Mouse (Mus musculus): Measurements from ENCODE around the gene Cep97.
A peak's percentile ranks its signal among the peaks of the same experiment; 100 is the strongest.
"Not testable (repeated sequence)": the region's sequence is repeated elsewhere in the genome, so short reads cannot be mapped to it uniquely, and the experiment has no call there.

The Cep97 gene

DNA sequence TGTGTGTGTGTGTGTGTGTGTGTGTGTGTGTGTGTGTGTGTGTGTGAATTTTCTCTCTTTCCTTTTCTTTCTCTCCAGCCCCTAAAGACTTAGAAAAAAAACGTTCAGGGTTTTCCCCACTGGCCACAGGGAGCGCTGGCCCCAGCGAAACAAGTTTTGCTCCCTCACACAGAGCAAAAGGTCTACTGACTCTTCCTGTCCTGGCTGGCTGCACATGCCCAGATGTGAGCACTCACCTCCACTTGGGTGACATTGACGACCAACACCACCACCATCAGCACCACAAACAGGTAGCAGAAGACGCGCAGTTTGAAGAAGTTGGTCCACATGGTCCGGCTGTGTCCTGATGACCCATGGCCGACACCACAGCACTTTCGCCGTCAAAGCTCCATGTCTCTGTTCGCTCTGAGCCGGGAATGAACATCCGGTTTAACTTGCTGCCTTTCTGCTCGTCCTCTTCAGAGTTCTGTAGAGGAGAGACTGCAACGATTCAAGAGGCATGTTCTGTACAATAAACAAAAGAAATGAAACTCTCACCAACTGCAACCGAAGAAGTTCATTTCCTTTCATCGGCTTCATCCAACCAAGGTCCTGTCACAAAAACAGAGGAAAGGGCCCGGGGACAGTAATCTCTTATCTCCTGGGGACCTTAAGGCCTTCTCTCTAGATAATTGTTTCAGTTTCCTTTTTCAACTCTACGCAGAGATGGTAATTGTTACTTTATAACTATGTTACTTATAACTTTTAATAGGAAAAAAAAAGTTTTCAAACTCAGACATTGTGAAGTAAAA, 44.1 kb downstream of the Cep97 start:
- DNase-seq (ENCODE audit: inconsistent ontology term) = no peak

DNA sequence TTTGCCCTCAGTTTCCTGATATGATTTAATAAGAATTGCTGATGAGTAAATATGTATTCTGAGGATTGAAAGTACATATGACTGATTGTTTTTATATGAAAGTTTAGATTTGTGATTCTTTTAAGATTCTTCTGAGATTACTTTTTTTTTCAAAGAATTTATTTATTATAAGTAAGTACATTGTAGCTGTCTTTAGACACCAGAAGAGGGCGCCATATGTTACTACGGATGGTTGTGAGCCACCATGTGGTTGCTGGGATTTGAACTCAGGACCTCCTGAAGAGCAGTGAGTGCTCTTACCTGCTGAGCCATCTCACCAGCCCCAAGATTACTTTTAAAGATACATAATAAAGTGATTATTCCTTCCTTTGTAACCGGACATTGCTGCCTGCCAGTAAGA, 45.2 kb downstream of the Cep97 start:
- no peak for DNase-seq (ENCODE audit: inconsistent ontology term)

DNA sequence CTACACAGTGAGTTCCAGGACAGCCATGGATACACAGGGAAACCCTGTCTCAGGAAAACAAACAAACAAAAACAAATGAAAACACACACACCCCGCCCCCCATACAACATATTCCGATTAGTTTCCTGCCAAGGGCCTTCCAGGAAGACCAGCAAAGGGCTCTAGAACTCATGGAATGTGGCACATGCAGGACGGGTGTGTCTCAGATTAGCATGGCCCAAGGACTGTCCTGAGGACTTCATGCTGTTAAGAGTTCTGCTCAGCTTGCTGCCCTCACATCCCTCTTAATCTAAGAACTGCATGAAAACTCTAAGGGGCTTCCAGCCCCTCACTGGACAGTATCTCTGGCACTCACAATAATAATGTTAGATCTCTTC, 46.1 kb downstream of the Cep97 start:
- DNase-seq (ENCODE audit: inconsistent ontology term) = peak; percentile 30

DNA sequence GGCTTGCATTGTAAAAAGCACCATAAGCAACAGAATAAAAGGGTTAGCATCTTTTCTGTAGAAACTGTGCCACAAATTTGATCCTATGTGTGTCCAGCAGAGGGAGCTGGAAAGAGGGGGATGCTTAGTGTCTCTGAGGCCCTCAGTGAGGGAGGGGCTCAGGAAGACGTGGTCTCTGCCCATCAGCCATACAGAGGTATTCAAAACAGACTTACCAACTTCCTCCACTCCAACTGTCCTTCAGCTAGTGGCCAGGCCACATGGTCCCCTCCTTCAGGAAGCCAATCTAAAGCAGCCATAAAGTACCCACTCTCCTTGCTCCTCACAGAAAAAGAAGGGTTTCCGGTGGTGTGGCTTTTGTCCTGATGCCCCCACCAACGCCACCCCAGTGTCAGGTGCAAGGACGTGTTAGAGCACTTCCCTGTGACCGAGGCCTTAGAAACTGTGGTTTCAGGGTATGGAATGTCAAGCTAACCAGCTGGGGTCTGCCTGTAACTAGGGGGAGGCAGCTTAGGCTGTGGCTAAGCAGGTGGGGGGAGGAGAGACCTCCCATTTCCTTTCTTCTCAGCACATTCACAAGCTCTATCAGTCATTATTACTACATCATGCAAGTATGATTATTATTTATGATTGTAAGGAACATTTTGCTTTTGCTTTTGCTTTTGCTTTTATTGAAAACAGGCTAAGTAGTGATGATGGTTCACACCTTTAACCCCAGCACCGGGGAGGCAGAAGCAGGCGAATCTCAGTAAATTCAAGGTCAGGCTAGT, 46.7 kb downstream of the Cep97 start:
- DNase-seq (ENCODE audit: inconsistent ontology term) = no peak

DNA sequence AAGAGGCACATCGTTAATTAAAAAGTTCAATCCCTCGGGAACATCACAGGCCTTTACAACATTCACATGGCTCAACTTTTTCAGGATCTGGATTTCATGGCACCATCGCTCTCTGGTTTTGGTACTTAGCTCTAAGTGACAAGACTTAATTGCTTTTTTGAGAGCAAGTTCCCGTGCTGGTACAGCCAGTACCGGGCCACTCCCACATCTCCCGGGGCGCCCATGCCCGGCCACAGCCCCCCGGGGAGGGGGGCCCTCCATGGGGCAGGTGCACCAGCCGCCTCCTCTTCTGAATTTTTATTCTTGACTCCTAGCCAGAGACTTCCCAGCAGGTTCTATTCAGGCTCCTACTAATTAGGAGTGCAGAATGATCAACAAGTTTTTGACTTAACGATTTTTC, 50.4 kb downstream of the Cep97 start:
- peak; percentile 73 for DNase-seq (ENCODE audit: inconsistent ontology term)

DNA sequence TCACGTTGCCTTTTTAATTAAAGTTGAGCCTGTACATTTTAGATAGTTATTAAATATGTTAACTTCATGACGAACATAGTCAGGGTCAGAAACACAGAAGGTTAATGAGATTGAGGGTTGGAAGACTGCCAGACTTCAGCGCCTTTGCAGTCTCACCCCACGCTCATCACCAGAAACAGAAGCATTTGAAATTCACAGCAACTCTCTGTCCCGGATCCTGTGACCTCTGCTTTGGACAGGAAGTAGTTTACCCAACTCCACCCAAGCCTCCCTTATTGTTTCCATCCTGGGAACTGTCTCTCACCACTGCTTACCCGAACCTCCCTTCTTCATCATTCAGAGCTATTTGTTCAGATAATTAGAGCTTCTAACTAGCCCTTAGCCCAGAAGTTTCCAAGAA, 58.6 kb downstream of the Cep97 start:
- DNase-seq (ENCODE audit: inconsistent ontology term) = no peak

DNA sequence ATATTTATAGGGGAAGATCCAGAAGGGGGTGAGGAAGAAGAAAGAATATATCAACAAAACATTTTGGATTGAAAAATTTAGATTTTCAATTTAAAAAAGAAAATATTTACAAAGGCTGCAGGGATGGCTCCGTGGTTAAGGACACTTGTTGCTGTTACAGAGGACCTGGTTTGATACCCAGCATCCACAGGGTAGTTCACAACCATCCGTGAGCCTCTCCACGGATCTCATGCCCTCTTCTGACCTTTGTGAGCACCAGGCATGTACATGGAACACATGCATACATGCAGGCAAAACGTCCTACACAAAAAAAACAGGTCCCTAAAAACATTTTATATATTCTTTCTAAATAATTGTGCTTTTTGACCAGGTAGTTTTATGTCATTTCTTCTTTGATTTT, 70.8 kb downstream of the Cep97 start:
- DNase-seq (ENCODE audit: inconsistent ontology term) = no peak

DNA sequence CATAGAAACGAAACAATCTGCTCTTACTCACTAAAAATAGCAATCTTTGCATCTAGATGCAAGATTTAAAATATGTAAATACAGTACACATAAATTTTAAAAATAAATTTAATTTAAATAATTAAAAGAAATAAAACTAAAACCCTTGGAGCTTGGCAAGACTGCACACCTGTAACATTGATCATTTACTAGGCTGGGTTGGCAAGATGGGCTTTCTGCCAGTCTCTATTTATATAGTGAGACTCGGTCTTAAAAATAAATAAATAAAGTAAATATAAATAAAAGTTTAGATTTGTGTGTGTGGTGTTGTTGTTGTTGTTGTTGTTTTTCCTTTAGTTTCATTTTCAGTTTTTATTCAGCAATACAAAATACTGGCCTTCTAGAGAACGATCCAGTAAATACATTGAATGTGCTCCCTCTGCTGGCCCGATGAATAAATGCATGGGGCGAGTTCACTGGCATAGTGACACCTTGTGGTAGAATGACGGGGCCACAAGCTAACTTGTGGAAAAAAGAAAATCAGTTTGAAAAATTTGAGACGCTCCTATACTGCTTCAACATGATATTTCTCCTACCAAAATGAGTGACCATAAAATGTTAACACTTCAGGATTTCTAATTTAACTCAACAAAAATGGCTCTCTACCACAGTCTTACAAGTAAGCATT, 71.4 kb downstream of the Cep97 start:
- peak; percentile 43 for DNase-seq (ENCODE audit: inconsistent ontology term)

DNA sequence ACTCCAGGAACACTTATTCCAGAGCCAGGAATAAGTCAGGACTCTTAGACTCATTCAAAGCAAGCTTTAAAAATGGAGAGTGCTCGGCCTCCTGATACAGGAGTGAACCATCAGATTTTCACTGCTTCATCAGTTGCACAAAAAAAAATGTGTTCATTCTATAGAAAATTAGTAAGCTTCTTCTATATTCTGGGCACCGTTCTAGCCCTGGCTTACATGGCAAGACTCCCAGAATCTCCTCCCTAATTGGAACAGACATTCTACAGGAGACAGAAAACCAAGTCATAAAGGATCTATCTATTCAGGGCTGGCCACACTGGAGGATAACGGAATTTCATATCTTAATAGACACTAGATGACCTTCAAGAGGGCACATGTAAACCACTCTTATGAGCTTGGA, 73.6 kb downstream of the Cep97 start:
- DNase-seq (ENCODE audit: inconsistent ontology term) = no peak

DNA sequence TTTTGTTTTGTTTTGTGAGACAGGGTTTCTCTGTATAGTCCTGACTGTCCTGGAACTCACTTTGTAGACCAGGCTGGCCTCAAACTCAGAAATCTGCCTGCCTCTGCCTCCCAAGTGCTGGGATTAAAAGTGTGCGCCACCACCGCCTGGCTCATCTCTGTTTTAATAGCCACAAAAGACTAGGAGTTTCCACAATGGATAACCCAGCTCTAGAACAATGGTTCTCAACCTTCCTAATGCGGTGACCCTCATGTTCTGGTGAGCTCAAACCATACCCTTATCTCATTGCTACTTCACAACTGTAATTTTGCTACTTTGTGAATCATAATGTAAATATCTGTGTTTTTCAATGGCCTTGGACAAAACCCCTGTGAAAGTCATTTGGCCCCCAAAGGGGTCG, 75.2 kb downstream of the Cep97 start:
- not testable (repeated sequence) for DNase-seq (ENCODE audit: inconsistent ontology term)

DNA sequence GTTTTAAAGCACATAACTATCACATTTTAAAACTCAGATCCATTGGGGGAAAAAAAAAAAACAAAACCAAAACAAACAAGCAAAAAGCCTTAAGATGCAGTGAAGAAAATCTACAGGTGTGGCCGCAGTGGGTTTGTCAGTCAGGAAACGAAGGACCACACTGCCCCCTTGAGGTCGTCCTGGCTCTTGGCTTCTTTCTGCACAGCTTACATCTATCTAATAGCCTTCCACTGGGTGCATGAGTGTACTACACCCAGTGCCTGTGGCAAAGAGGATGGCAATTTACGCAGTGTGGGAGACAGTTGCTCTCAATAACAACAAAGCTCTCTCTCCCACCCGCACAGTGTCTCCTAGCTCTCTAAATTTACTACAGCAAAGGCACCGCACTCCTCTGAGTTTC, 76.2 kb downstream of the Cep97 start:
- peak; percentile 30 for DNase-seq (ENCODE audit: inconsistent ontology term)

DNA sequence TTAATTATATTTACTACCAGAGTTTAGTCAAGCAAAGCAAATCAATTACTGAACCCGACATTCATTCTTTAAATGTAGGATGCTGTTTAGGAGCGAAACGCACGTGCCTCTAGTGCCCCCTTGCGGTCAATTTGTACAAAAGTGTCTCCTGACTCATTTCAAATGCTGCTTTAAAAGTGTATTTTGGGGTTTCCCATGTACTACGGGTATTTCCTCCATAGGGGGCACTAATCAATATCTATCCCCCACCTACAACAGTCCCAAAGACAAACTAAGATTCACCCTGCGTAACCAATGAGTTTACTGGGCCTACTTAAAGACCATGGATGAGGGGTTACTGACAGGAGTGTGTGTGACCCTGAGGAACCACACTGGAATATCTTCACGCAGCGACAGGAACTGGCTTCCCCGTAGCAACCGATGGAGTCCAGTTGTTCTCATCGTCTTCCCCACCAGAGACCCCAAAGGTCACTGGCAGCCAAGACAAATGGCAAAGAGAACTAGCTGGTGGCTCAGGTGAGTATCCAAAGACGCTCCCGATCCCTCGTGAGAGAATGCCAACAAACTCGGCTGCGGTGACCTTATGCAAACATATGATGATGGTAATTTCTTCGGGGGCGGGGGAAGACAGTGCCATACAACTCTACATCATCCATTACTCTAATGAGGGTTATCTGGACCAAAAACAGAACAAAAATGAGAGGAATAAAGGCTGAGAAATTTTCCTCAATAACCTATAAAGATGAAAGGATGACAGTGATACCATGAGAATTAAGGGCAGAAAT, 81.5 kb downstream of the Cep97 start:
- DNase-seq (ENCODE audit: inconsistent ontology term) = peak; percentile 53

DNA sequence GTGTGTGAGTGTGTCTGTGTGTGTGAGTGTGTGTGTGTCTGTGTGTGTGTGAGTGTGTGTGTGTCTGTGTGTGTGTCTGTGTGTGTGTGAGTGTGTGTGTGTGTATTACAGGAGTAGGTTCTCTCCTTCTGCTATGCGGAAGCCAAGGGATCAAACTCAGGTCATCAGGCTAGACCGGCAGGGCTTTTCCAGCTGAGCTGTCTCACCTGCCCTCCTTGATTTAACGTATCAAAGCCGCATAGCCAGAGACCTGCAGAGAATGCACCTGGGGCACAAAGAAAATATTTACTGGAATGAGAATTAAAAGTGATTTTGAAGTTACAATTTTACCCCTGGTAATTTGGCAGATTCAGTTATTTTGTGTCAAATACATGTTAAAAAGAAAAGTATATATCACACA, 82.1 kb downstream of the Cep97 start:
- no peak for DNase-seq (ENCODE audit: inconsistent ontology term)

DNA sequence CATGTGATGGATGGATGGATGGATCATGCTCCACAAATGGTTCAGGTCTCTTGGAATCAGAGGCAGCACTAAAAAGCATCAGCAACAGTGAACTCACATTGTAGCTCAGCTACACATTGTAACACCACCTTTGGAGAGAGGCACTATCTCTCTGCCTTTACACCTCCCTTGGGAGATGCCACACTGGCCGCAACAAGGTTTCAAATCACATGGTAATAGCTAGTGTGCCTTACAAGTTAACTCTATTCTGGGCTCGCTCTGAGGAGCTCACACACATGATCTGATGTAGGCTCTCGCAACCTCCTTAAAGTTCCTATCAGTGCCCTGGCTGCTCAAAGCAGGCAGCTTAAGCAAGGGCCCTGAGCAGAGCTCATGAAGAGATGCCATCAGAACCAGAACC, 84.2 kb downstream of the Cep97 start:
- no peak for DNase-seq (ENCODE audit: inconsistent ontology term)
